Mouse (Mus musculus) CH12.LX (cell line): Measurements from ENCODE around the gene Ssh3. TPM values are rescaled to one million over a fixed set of nuclear protein-coding genes. Genes with fewer than 3 reads are reported as not detected.
A peak's percentile ranks its signal among the peaks of the same experiment; 100 is the strongest.

Experiments used
- DNase-seq: peaks from one replicate; pipeline ENCODE4 v3.0.0-alpha.2; 2013; ENCODE audit errors: extremely low read depth
- H3K27ac ChIP-seq: 2 replicates; pipeline ENCODE4 v1.5.1; 2012; ENCODE audit warnings: low read depth, mild to moderate bottlenecking, control low read depth, moderate library complexity; ENCODE audit not compliant: insufficient read depth
- H3K27me3 ChIP-seq: replicated peaks from 2 replicates; pipeline ENCODE3; 2012; ENCODE audit warnings: inconsistent platforms
- H3K36me3 ChIP-seq, 2 experiments: replicated peaks in 1 of 2; 2 replicates each; pipeline versions ENCODE3 to v1.6.1; 2012; ENCODE audit warnings: inconsistent platforms in 1 of 2, low read length in 1 of 2, mild to moderate bottlenecking in 1 of 2, mixed read lengths in 1 of 2, moderate library complexity in 1 of 2; ENCODE audit not compliant: control insufficient read depth in 1 of 2, insufficient read depth in 1 of 2
- H3K4me1 ChIP-seq, 2 experiments: 2 replicates each; pipeline ENCODE4 v1.6.1; 2012; ENCODE audit warnings: inconsistent platforms in 1 of 2, moderate library complexity in 1 of 2; ENCODE audit not compliant: insufficient read depth in 2 of 2, control insufficient read depth in 1 of 2
- H3K4me2 ChIP-seq: 2 replicates; pipeline ENCODE4 v1.6.1; 2012; ENCODE audit warnings: low read depth, mild to moderate bottlenecking, control low read depth; ENCODE audit not compliant: poor library complexity, insufficient read depth, severe bottlenecking
- H3K4me3 ChIP-seq, 3 experiments: fragments of 150-350 bp in 1 of 3; sonication (generic) in 1 of 3; replicated peaks in 1 of 3; 2 replicates each; pipeline versions ENCODE3 to v1.5.1; 2011 to 2012; ENCODE audit warnings: low read depth in 2 of 3, low read length in 2 of 3, mild to moderate bottlenecking in 2 of 3, moderate library complexity in 2 of 3, control low read depth in 1 of 3, improper control_type of control experiment in 1 of 3, inconsistent platforms in 1 of 3, mixed read lengths in 1 of 3; ENCODE audit not compliant: poor library complexity in 1 of 3
- H3K79me2 ChIP-seq: replicated peaks from 2 replicates; pipeline ENCODE4 v1.6.1; 2012; ENCODE audit warnings: mild to moderate bottlenecking, moderate library complexity; ENCODE audit not compliant: control insufficient read depth, poor library complexity, insufficient read depth, severe bottlenecking; ENCODE audit errors: extremely low read depth
- H3K9ac ChIP-seq: 2 replicates; pipeline ENCODE4 v1.6.1; 2012; ENCODE audit warnings: low read depth, mild to moderate bottlenecking, control low read depth, moderate library complexity; ENCODE audit not compliant: insufficient read depth
- H3K9me3 ChIP-seq: replicated peaks from 2 replicates; pipeline ENCODE3; 2012; ENCODE audit warnings: low read length, inconsistent platforms, mixed read lengths
- BHLHE40 ChIP-seq: IDR thresholded peaks from 2 replicates; pipeline ENCODE4 v1.6.1; 2011; ENCODE audit warnings: mild to moderate bottlenecking, low read depth, low read length, improper control_type of control experiment
- CTCF ChIP-seq, 2 experiments: IDR thresholded peaks in 1 of 2; conservative IDR thresholded peaks in 1 of 2; 2 replicates each; pipeline ENCODE4 v1.5.1; 2011 to 2012; ENCODE audit warnings: low read depth in 2 of 2, low read length in 2 of 2, improper control_type of control experiment in 1 of 2, inconsistent platforms in 1 of 2, mild to moderate bottlenecking in 1 of 2, moderate library complexity in 1 of 2
- E2F4 ChIP-seq: IDR thresholded peaks from 2 replicates; pipeline ENCODE4 v1.6.1; 2011; ENCODE audit warnings: low read depth, low read length, improper control_type of control experiment; ENCODE audit not compliant: insufficient replicate concordance
- EP300 ChIP-seq: IDR thresholded peaks from 2 replicates; pipeline ENCODE4 v1.6.1; 2011; ENCODE audit warnings: low read length, improper control_type of control experiment
- ETS1 ChIP-seq: conservative IDR thresholded peaks from 2 replicates; pipeline ENCODE4 v1.6.1; 2012; ENCODE audit warnings: low read depth, mild to moderate bottlenecking, inconsistent platforms, low read length, improper control_type of control experiment, moderate library complexity
- JUN ChIP-seq: IDR thresholded peaks from 2 replicates; pipeline ENCODE4 v1.6.1; 2011; ENCODE audit warnings: low read depth, mild to moderate bottlenecking, low read length, improper control_type of control experiment, moderate library complexity; ENCODE audit not compliant: insufficient read depth
- JUND ChIP-seq: conservative IDR thresholded peaks from 2 replicates; pipeline ENCODE4 v1.6.1; 2011; ENCODE audit warnings: low read depth, low read length, improper control_type of control experiment
- MAFK ChIP-seq: IDR thresholded peaks from 2 replicates; pipeline ENCODE4 v1.6.1; 2011; ENCODE audit warnings: low read length, improper control_type of control experiment; ENCODE audit not compliant: insufficient replicate concordance
- MAX ChIP-seq: IDR thresholded peaks from 2 replicates; pipeline ENCODE4 v1.6.1; 2011; ENCODE audit warnings: low read length, improper control_type of control experiment
- MEF2A ChIP-seq: IDR thresholded peaks from 2 replicates; pipeline ENCODE4 v1.6.1; 2014; ENCODE audit warnings: low read depth, mild to moderate bottlenecking, inconsistent platforms, low read length, improper control_type of control experiment, borderline replicate concordance
- MYC ChIP-seq: IDR thresholded peaks from 2 replicates; pipeline ENCODE4 v1.6.1; 2011; ENCODE audit warnings: low read depth, mild to moderate bottlenecking, improper control_type of control experiment, low read length
- NRF1 ChIP-seq: IDR thresholded peaks from 2 replicates; pipeline ENCODE4 v1.6.1; 2014; ENCODE audit warnings: low read depth, mild to moderate bottlenecking, inconsistent platforms, low read length, improper control_type of control experiment, moderate library complexity
- PAX5 ChIP-seq: IDR thresholded peaks from 2 replicates; pipeline ENCODE4 v1.6.1; 2012; ENCODE audit warnings: low read length, inconsistent platforms, mixed read lengths
- POLR2AphosphoS2 ChIP-seq: IDR thresholded peaks from 2 replicates; pipeline ENCODE4 v1.6.1; 2011; ENCODE audit warnings: low read depth, low read length, improper control_type of control experiment
- RAD21 ChIP-seq: IDR thresholded peaks from 2 replicates; pipeline ENCODE4 v1.6.1; 2011; ENCODE audit warnings: low read depth, mild to moderate bottlenecking, low read length, improper control_type of control experiment, moderate library complexity
- RCOR1 ChIP-seq: conservative IDR thresholded peaks from 2 replicates; pipeline ENCODE4 v1.6.1; 2012; ENCODE audit warnings: low read depth, mild to moderate bottlenecking, inconsistent platforms, low read length, improper control_type of control experiment
- SIN3A ChIP-seq: IDR thresholded peaks from 2 replicates; pipeline ENCODE4 v1.6.1; 2012; ENCODE audit warnings: low read length, improper control_type of control experiment, inconsistent platforms
- SMC3 ChIP-seq: IDR thresholded peaks from 2 replicates; pipeline ENCODE4 v1.6.1; 2011; ENCODE audit warnings: low read depth, low read length, improper control_type of control experiment
- TBP ChIP-seq: conservative IDR thresholded peaks from 2 replicates; pipeline ENCODE4 v1.6.1; 2011; ENCODE audit warnings: low read depth, low read length, improper control_type of control experiment
- TCF12 ChIP-seq: IDR thresholded peaks from 2 replicates; pipeline ENCODE4 v1.6.1; 2014; ENCODE audit warnings: low read depth, mild to moderate bottlenecking, inconsistent platforms, low read length, improper control_type of control experiment
- USF2 ChIP-seq: conservative IDR thresholded peaks from 2 replicates; pipeline ENCODE4 v1.6.1; 2011; ENCODE audit warnings: low read depth, low read length, improper control_type of control experiment
- ZC3H11A ChIP-seq: IDR thresholded peaks from 2 replicates; pipeline ENCODE4 v1.6.1; 2012; ENCODE audit warnings: low read depth, mild to moderate bottlenecking, inconsistent platforms, low read length, improper control_type of control experiment
- ZKSCAN1 ChIP-seq: IDR thresholded peaks from 2 replicates; pipeline ENCODE4 v1.6.1; 2012; ENCODE audit warnings: low read depth, inconsistent platforms, low read length, improper control_type of control experiment, borderline replicate concordance
- ZMIZ1 ChIP-seq: IDR thresholded peaks from 2 replicates; pipeline ENCODE4 v1.6.1; 2012; ENCODE audit warnings: low read depth, mild to moderate bottlenecking, inconsistent platforms, low read length, improper control_type of control experiment
- ZNF384 ChIP-seq: IDR thresholded peaks from 2 replicates; pipeline ENCODE4 v1.6.1; 2012; ENCODE audit warnings: low read depth, low read length, improper control_type of control experiment, inconsistent platforms
- dilution Hi-C: fragments of 300-500 bp; cut with MboI; formaldehyde crosslinking; loops from 2 replicates; pipeline ENCODE4 v1.14.3; 2020; ENCODE audit warnings: low sequenced_read_pairs; ENCODE audit not compliant: extremely low pct_unique_long_range_greater_than_20kb, extremely low pct_ligation_motif_present
- in situ Hi-C: fragments of 300-500 bp; cut with MboI; formaldehyde crosslinking; loops from 3 replicates; pipeline ENCODE4 v1.14.3; 2019; ENCODE audit warnings: low sequenced_read_pairs, low pct_ligation_motif_present, low pct_unique_long_range_greater_than_20kb, mixed read lengths
- polyA plus RNA-seq: library from polyadenylated mRNA; unstranded; fragments of >175 nt; gene quantifications from 2 replicates; pipeline ENCODE4 v1.2.1, GENCODE M21; 2012; ENCODE audit warnings: low read depth; ENCODE audit not compliant: insufficient read length
- total RNA-seq, 2 experiments: library from RNA; depleted of rRNA; stranded (reverse); fragments of 300-350 nt in 1 of 2; fragments of >200 nt in 1 of 2; gene quantifications; 2 replicates each; pipeline ENCODE4 v1.2.3; 2012 to 2014

The Ssh3 gene
- total and polyA plus RNA-seq, 3 experiments, result 5.6 to 30.0 (median 12.3) TPM

DNA sequence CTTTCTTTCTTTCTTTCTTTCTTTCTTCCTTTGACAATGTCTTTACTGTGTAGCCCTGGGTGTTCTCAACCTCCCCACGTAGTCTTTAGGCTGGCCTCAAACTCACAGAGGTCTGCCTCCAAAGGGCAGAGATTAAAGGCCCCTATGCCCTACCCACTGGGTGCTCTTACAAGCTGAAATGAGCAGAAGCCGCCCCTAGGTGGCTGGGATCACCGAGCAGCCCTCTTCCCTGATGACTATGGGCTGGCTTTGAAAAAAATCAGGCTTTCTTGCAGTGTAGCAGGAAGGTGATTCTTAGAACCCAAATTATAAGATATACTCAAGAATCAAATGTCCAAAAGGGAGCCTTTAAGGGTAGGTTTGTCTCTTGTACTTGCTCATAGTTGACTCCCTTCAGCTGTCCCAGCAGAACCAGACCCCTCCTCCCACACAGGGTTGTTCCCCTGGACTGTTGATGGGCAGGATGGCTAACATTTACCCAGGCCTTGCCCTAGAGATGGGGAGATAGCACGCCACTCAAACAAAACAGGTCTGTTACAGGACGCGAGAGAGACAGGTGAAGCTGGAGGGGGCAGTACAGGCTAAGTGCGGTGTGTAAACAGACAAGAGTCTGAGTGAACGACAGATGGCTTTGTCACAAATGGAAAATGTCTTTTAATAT is 7.8 kb downstream of the Ssh3 start:
- TF ChIP-seq POLR2AphosphoS2 (no peak), SIN3A (no peak), E2F4 (no peak), JUN (no peak), TBP (no peak), RAD21 (peak; percentile 26), JUND (no peak), CTCF (conservative IDR thresholded peaks at IDR 0.05 in 1 of 2, IDR thresholded peaks at IDR 0.05 in 1 of 2; ENCODE audit: low read depth in 2 of 2, low read length in 2 of 2) (peak; percentile 10 to 62; a peak in 2 of 4 replicates), MEF2A (no peak), ZC3H11A (no peak), EP300 (no peak), NRF1 (no peak), MAX (no peak), ZMIZ1 (no peak), SMC3 (peak; percentile 52), MYC (no peak), MAFK (no peak), BHLHE40 (no peak), ETS1 (no peak), TCF12 (no peak), RCOR1 (no peak), PAX5 (no peak), ZNF384 (peak; percentile 78), USF2 (no peak), ZKSCAN1 (no peak)
- Histone ChIP-seq H3K36me3 (peaks cover 39 to 45% of the 10 kb centered on the region in 2 experiments), H3K79me2 (no peaks in the 10 kb centered on the region), H3K4me2 (0 out of 2 replicates have a peak overlapping the region, but pooled peaks have one; percentile 37), H3K4me1 (peaks cover 17 to 55% of the 10 kb centered on the region in 2 experiments), H3K9me3 (no peaks in the 10 kb centered on the region), H3K27ac (peak overlapping the region; percentile 32; the same call in 1 of the 2 replicates), H3K4me3 (no peak overlapping the region), H3K9ac (no peak overlapping the region), H3K27me3 (no peaks in the 10 kb centered on the region)
- peak; percentile 66 for DNase-seq
- in situ Hi-C loops (no loop called here), dilution Hi-C loops (no loop called here)
